ENCODE assay signal across 7 mouse cellular contexts in genomic region chr5:36489225-36489624, GRCm38 (mm10). TPM values are rescaled to one million over a fixed set of nuclear protein-coding genes. Genes with fewer than 3 reads are reported as not detected.
DNase-seq lines count a peak whose midpoint lies in the region; ATAC-seq and TF ChIP-seq lines count a peak whose summit lies in the region.

No protein-coding gene starts in this region.

- peak; percentile 74 for TF ChIP-seq CTCF in intestine, postnatal 0 days (IDR thresholded peaks at IDR 0.05; ENCODE audit: low read depth)
- TF ChIP-seq CTCF in ES-Bruce4 (IDR thresholded peaks at IDR 0.05; ENCODE audit: low read depth, low read length) = peak; percentile 59
- peak; percentile 61 for TF ChIP-seq CTCF in liver, embryonic 14.5 days (IDR thresholded peaks at IDR 0.05; ENCODE audit: low read depth)

- WGBS in intestine, postnatal 0 days = 48% methylated on average over 2 of the region's 2 CpGs
- WGBS in intestine, embryonic 16.5 days = 53% methylated on average over 2 of the region's 2 CpGs
- 47% methylated on average over 2 of the region's 2 CpGs for WGBS in liver, embryonic 14.5 days (ENCODE audit: insufficient replicate concordance)
- 55% methylated on average over 2 of the region's 2 CpGs for WGBS in forebrain, embryonic 10.5 days

- H3K9ac ChIP-seq in intestine, postnatal 0 days (ENCODE audit: low read depth, low read length) = no peak overlapping the region
- H3K9ac ChIP-seq in intestine, embryonic 16.5 days (ENCODE audit: low read depth, low read length) = no peak overlapping the region
- H3K9ac ChIP-seq in ES-Bruce4 (ENCODE audit: low read depth, poor library complexity, severe bottlenecking) = no peak overlapping the region
- H3K9ac ChIP-seq in liver, embryonic 14.5 days (replicated peaks) = no peak overlapping the region

- H3K4me3 ChIP-seq in intestine, postnatal 0 days (ENCODE audit: low read depth, low read length) = no peak overlapping the region
- H3K4me3 ChIP-seq in intestine, embryonic 16.5 days (ENCODE audit: low read length) = no peak overlapping the region
- no peak overlapping the region for H3K4me3 ChIP-seq in ES-Bruce4 (ENCODE audit: low read depth, low read length)
- H3K4me3 ChIP-seq in liver, embryonic 14.5 days (ENCODE audit: insufficient read depth in 1 of 2, low read depth in 2 of 2, low read length in 2 of 2) = no peak overlapping the region
- no peak overlapping the region for H3K4me3 ChIP-seq in forebrain, embryonic 10.5 days

- no peak for TF ChIP-seq POLR2A in ES-Bruce4 (IDR thresholded peaks at IDR 0.05; ENCODE audit: insufficient read depth, low read length)

- TF ChIP-seq EP300 in ES-Bruce4 (IDR thresholded peaks at IDR 0.05; ENCODE audit: insufficient read depth, low read depth, low read length) = no peak
- no peak for TF ChIP-seq EP300 in liver, embryonic 14.5 days (IDR thresholded peaks at IDR 0.05; ENCODE audit: low read depth)

- H3K36me3 ChIP-seq in intestine, postnatal 0 days (ENCODE audit: control insufficient read depth, insufficient read depth) = peaks cover 27% of the 10 kb centered on the region
- H3K36me3 ChIP-seq in intestine, embryonic 16.5 days (ENCODE audit: control insufficient read depth, insufficient read depth, low read length) = peaks cover 9% of the 10 kb centered on the region; the same call in 1 of the 2 replicates
- H3K36me3 ChIP-seq in ES-Bruce4 (ENCODE audit: control insufficient read depth, insufficient read depth, low read length, poor library complexity, severe bottlenecking) = no peaks in the 10 kb centered on the region
- peaks cover 3% of the 10 kb centered on the region; the same call in 1 of the 2 replicates for H3K36me3 ChIP-seq in liver, embryonic 14.5 days (replicated peaks; ENCODE audit: control insufficient read depth, insufficient read depth, low read depth)
- peaks cover 43% of the 10 kb centered on the region for H3K36me3 ChIP-seq in forebrain, embryonic 10.5 days (replicated peaks)

- H3K27ac ChIP-seq in intestine, postnatal 0 days (ENCODE audit: low read depth, low read length) = no peak overlapping the region
- H3K27ac ChIP-seq in intestine, embryonic 16.5 days (ENCODE audit: low read length) = no peak overlapping the region
- H3K27ac ChIP-seq in ES-Bruce4 (ENCODE audit: insufficient read depth, low read length) = no peak overlapping the region
- no peak overlapping the region for H3K27ac ChIP-seq in liver, embryonic 14.5 days
- H3K27ac ChIP-seq in forebrain, embryonic 10.5 days = no peak overlapping the region

- no peak overlapping the region for H3K4me2 ChIP-seq in intestine, postnatal 0 days (replicated peaks; ENCODE audit: low read depth)
- no peak overlapping the region for H3K4me2 ChIP-seq in intestine, embryonic 16.5 days (ENCODE audit: low read depth, low read length)
- H3K4me2 ChIP-seq in liver, embryonic 14.5 days (ENCODE audit: low read depth) = no peak overlapping the region

- no peaks in the 10 kb centered on the region for H3K9me3 ChIP-seq in intestine, postnatal 0 days (ENCODE audit: control insufficient read depth)
- H3K9me3 ChIP-seq in intestine, embryonic 16.5 days (ENCODE audit: control insufficient read depth, low read length) = no peaks in the 10 kb centered on the region
- H3K9me3 ChIP-seq in ES-Bruce4 (replicated peaks; ENCODE audit: control insufficient read depth, insufficient read depth, low read length, poor library complexity, severe bottlenecking) = no peaks in the 10 kb centered on the region
- no peaks in the 10 kb centered on the region for H3K9me3 ChIP-seq in liver, embryonic 14.5 days (ENCODE audit: control insufficient read depth, low read length)
- peaks cover 10% of the 10 kb centered on the region; the same call in 1 of the 2 replicates for H3K9me3 ChIP-seq in forebrain, embryonic 10.5 days

- ATAC-seq in intestine, postnatal 0 days = no peak
- no peak for ATAC-seq in intestine, embryonic 16.5 days
- no peak for ATAC-seq in liver, embryonic 14.5 days (ENCODE audit: insufficient read depth)

- peaks cover 4% of the 10 kb centered on the region; the same call in 1 of the 2 replicates for H3K4me1 ChIP-seq in intestine, postnatal 0 days (replicated peaks; ENCODE audit: control insufficient read depth, insufficient read depth, low read length)
- peaks cover 5% of the 10 kb centered on the region for H3K4me1 ChIP-seq in intestine, embryonic 16.5 days (ENCODE audit: control insufficient read depth, insufficient read depth, low read length)
- no peaks in the 10 kb centered on the region for H3K4me1 ChIP-seq in ES-Bruce4 (ENCODE audit: control insufficient read depth, insufficient read depth, low read length)
- peaks cover 7% of the 10 kb centered on the region in 2 experiments for H3K4me1 ChIP-seq in liver, embryonic 14.5 days (replicated peaks; ENCODE audit: control insufficient read depth in 2 of 2, insufficient read depth in 2 of 2, low read length in 1 of 2)
- H3K4me1 ChIP-seq in forebrain, embryonic 10.5 days = peaks cover 13% of the 10 kb centered on the region

- peak; percentile 56 for DNase-seq in adrenal gland, postnatal 25 days
- no peak for DNase-seq in liver, embryonic 14.5 days (ENCODE audit: low read depth in 3 of 3, low spot score in 3 of 3)
- no peak for DNase-seq in gastrocnemius, postnatal 4 days (ENCODE audit: low spot score in 2 of 2)
- no peak for DNase-seq in forebrain, embryonic 10.5 days (ENCODE audit: extremely low spot score, low spot score)

- H3K27me3 ChIP-seq in intestine, postnatal 0 days (replicated peaks; ENCODE audit: control insufficient read depth, insufficient read depth, low read length) = no peaks in the 10 kb centered on the region
- H3K27me3 ChIP-seq in intestine, embryonic 16.5 days (replicated peaks; ENCODE audit: control insufficient read depth, insufficient read depth, low read length) = peaks cover 10% of the 10 kb centered on the region; the same call in 1 of the 2 replicates
- no peaks in the 10 kb centered on the region for H3K27me3 ChIP-seq in ES-Bruce4 (ENCODE audit: control insufficient read depth, insufficient read depth, low read length, poor library complexity, severe bottlenecking)
- peaks cover 17% of the 10 kb centered on the region for H3K27me3 ChIP-seq in liver, embryonic 14.5 days (ENCODE audit: control insufficient read depth, insufficient read depth, low read length)
- peaks cover 21% of the 10 kb centered on the region for H3K27me3 ChIP-seq in forebrain, embryonic 10.5 days (ENCODE audit: poor library complexity, severe bottlenecking)

RNA-seq across cellular contexts. Expression of gene Ccdc96, which starts 4.8 kb away (rescaled TPM):
- polyA plus RNA-seq in intestine, postnatal 0 days (2015; fragmentation: Nextera tagmentation; extraction: Ambion mirVana) = 0.20 and 0.22 TPM in 2 replicates
- 0.11 and 0.12 TPM in 2 replicates for polyA plus RNA-seq in intestine, embryonic 16.5 days (2015; fragmentation: Nextera tagmentation; extraction: Ambion mirVana)
- 0.33 and 0.37 TPM in 2 replicates for polyA plus RNA-seq in ES-Bruce4 (2011; ENCODE audit: insufficient read depth, insufficient read length, low read depth, missing spikeins)
- total RNA-seq in adrenal gland, postnatal 25 days (2021) = 0.43 and 0.49 TPM in 2 replicates
- 0.10 and 0.11 TPM in 2 replicates for polyA plus RNA-seq in liver, embryonic 14.5 days (2012; rRNA removed)
- polyA plus RNA-seq in liver, embryonic 14.5 days (2014; fragmentation: Nextera tagmentation; extraction: Ambion mirVana) = 0.11 and 0.18 TPM in 2 replicates
- under 1 TPM in 1 of 2 experiments, not detected in 1; 0.08 TPM for total RNA-seq in gastrocnemius, postnatal 4 days (2021)
- polyA plus RNA-seq in forebrain, embryonic 10.5 days (2016; fragmentation: Nextera tagmentation; extraction: Ambion mirVana) = 3.6 and 3.8 TPM in 2 replicates

RNA-seq across cellular contexts. Expression of gene Tada2b, which starts 5.1 kb away (rescaled TPM):
- 2.0 and 2.3 TPM in 2 replicates for polyA plus RNA-seq in intestine, postnatal 0 days (2015; fragmentation: Nextera tagmentation; extraction: Ambion mirVana)
- polyA plus RNA-seq in intestine, embryonic 16.5 days (2015; fragmentation: Nextera tagmentation; extraction: Ambion mirVana) = 1.6 TPM in 2 replicates
- 6.8 and 8.4 TPM in 2 replicates for polyA plus RNA-seq in ES-Bruce4 (2011; ENCODE audit: insufficient read depth, insufficient read length, low read depth, missing spikeins)
- total RNA-seq in adrenal gland, postnatal 25 days (2021) = 34.1 and 40.9 TPM in 2 replicates
- polyA plus RNA-seq in liver, embryonic 14.5 days (2012; rRNA removed) = 3.7 and 4.6 TPM in 2 replicates
- polyA plus RNA-seq in liver, embryonic 14.5 days (2014; fragmentation: Nextera tagmentation; extraction: Ambion mirVana) = 1.4 and 2.2 TPM in 2 replicates
- 10 to 100 TPM; 11.3 to 13.5 TPM for total RNA-seq in gastrocnemius, postnatal 4 days (2021)
- polyA plus RNA-seq in forebrain, embryonic 10.5 days (2016; fragmentation: Nextera tagmentation; extraction: Ambion mirVana) = 2.2 TPM in 2 replicates

RNA-seq across cellular contexts. Expression of gene Grpel1, which starts 24.4 kb away (rescaled TPM):
- polyA plus RNA-seq in intestine, postnatal 0 days (2015; fragmentation: Nextera tagmentation; extraction: Ambion mirVana) = 46.6 and 48.8 TPM in 2 replicates
- polyA plus RNA-seq in intestine, embryonic 16.5 days (2015; fragmentation: Nextera tagmentation; extraction: Ambion mirVana) = 76.1 and 80.0 TPM in 2 replicates
- polyA plus RNA-seq in ES-Bruce4 (2011; ENCODE audit: insufficient read depth, insufficient read length, low read depth, missing spikeins) = 28.8 and 28.9 TPM in 2 replicates
- total RNA-seq in adrenal gland, postnatal 25 days (2021) = 68.9 and 70.2 TPM in 2 replicates
- polyA plus RNA-seq in liver, embryonic 14.5 days (2012; rRNA removed) = 10.4 and 16.8 TPM in 2 replicates
- polyA plus RNA-seq in liver, embryonic 14.5 days (2014; fragmentation: Nextera tagmentation; extraction: Ambion mirVana) = 40.6 and 42.4 TPM in 2 replicates
- 10 to 100 TPM; 31.7 to 34.9 TPM for total RNA-seq in gastrocnemius, postnatal 4 days (2021)
- polyA plus RNA-seq in forebrain, embryonic 10.5 days (2016; fragmentation: Nextera tagmentation; extraction: Ambion mirVana) = 60.5 and 64.4 TPM in 2 replicates
